Mouse (Mus musculus): Measurements from ENCODE around the gene Madd.

Madd gene

DNA sequence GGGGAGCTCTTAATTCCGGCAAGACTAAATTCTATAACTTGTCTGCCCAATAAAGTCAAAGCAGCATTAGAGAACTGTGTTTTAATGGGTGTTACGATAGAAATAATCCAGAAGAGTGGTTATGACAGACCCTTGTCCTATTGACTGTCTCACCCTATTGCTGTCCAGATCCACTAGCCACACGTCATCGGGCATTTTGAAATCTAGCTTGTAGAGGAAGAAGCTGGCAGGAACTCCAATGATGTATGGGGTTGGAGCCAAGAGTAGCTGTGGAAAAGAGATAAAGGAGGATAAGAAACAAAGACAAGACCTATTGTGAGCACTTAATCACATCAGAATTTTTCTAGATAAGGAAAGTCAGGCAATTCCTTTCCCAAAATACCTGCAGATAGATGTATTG lies 8.1 kb downstream of the Madd start:
- DNase-seq (ENCODE audit: low read depth, low spot score) = no peak

DNA sequence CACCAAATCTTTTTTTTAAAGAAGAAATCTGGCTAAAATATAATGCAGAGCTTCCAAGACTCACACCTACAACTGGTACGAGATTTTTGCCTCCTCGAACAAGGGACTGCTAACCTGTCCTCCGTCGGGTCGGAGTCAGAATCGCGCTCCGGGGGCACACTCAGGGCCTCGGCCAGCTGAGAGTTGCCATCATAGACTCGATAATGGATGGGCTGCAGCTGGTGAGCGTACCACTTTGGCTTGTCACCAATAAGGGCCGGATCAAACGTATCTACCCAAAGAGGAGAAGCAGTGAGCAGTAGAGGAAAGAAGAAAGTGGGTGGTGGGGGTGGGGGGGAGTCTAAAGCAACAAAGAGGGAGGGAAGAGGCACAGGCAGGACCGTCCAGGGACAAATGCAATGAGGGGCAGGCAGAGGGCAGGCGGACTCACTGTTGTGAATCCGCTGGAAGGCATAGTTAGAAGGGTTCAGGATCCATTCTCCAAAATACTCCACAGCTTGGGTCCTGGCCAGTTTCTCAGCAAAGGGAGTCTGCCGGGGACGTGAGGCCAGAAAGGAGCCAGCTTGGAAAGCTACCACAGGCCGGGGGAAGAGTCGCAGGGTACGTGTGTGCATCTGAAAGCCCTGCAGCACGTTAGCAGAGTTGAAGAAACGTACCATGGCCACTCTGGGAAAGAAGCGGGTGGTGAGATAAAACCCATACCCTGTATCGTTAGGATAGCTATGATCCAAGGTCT lies 13.9 kb downstream of the Madd start:
- DNase-seq (ENCODE audit: low read depth, low spot score) = no peak

DNA sequence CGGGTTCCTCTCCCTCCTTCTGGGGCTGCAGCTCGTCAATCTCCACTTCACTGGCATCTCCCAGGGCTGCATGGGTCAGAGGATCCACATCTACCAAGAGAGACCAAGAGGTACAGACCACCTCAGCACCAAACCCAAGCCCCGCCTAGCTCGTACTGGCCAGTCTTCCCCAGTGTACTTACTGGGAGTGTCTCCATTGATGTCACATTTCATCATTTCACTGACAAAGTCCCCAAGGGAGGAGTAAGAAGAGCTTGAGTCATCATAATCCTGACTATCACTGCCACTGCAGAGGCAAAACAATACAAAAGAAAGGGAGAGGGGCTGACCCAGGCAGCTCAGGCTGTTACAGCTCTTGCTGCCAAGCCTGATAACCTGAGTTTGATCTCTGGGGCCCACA lies 16.0 kb downstream of the Madd start:
- no peak for DNase-seq (ENCODE audit: low read depth, low spot score)

DNA sequence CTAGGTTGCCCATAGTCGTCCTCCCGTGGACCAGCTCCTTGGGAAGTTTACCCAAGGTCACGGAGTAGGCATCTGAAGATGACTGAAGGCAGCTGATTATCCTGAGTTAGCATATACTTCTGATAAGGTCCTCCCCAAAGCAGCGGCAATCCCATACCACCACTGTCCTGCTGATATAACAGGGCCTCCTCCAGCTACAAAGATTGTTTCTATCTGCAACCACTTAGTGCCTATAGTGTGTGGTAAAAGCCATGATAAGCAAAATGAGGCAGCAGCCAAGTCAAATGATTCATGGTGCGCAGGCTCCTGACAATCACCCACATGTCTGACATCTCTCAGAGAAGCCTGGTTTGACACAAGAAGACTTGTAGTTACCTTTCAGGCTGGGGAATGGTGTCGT lies 18.6 kb downstream of the Madd start:
- no peak for DNase-seq (ENCODE audit: low read depth, low spot score)

DNA sequence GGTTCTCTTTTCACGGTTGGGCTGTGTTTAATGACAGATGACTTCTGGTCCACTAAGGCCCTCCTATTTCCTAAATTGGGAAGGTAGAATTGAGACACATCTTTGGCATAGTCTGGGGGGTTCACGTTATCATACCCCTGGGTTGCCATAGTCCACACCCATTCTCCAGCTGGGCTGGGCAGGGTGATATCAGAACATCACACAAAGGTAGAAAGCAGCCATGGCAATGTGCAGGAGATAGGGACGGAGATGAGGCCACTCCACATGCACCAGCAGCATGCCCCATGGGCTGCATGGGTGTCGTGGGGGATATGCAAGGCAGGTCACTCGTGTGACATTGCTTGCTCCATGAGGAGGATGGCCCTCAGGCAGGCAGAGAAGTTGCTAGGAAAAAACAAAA lies 20.1 kb downstream of the Madd start:
- no peak for DNase-seq (ENCODE audit: low read depth, low spot score)

DNA sequence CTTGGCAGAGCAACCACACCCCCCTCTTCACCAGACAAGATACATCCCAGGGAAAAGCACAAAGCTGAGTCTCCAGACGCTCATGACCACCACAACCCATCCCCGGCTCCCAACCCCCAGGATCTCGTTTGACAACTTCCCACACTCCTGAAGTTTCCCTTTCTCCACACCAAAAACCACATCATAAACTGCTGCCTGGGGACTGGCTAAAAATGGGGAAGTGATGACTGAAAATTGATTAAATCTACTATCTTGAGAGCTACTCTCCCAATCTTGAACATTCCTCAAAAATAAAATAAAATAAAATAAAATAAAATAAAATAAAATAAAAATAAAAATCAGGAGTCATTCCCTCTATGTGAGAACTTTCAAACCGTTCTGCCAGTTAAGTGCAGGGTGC lies 20.7 kb downstream of the Madd start:
- no peak for DNase-seq (ENCODE audit: low read depth, low spot score)

DNA sequence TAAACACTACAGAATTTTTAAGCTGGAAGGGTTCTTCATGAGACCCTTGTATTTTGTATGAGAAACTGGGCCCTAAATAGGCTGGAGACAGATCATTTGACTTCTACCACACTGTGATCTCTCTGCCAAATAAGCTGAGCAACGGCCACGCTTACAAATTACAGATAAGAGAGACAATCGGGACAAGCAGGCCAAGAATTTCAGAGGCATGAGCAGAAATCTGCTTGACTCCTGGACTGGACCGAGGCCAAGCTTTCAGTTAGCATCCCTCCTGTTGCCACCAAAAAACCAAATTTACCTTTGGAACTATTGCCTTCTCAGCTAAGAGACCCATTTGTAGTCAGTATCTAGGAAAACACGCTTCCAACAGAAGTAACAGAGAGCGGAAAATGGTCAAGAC lies 23.0 kb downstream of the Madd start:
- no peak for DNase-seq (ENCODE audit: low read depth, low spot score)

DNA sequence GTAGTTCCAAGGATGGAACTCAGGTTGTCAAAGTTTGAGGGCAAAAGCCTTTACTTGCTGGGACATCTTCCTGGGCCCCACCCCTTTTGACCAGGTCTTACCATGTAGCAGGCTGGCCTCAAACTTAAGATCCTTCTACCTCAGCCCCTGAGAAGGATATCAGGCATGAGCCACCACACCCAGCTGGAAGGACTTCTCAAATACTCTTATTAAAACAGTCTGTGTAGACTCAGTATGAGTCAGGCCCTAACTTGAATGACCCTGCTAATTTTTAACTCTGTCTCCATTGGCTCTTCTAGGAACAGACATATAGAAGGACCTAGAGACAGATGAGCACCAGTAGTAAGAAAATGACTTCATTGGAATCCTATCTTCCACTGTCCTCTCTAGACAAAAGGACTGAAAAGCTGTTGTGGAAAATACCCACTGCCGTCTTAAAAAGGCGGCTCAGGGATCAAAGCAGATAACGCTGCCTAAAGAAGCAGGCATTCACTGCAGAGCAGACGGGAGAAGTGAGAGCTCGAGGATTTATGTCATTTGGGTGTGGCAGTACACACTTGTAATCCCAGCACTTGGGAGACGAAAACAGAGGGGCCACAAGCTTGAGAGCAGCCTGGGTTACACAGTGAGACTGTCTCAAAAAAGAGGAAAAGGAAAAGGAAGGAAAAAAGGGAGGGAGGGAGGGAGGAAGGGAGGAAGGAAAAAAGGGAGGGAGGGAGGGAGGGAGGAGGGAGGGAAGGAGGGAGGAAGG lies 26.5 kb downstream of the Madd start:
- no peak for DNase-seq (ENCODE audit: low read depth, low spot score)

DNA sequence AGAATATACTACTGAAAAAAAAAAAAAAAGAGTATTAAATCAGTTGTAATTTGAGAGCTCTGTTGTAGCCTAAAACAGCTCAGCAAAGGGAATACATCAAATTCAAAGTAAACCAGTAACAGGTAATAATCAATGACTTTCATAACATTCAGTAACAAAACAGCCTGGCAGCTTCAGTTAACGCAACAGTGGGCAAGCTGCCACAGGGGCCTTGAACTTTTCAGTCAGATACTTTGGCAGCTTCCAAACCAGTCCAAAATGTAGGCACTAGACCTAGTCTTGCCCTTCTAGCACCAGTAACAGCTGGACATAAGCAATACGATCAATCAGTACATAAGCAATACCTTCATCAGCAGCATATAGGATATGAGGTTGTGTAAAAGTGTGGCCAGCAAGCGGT lies 29.5 kb downstream of the Madd start:
- DNase-seq (ENCODE audit: low read depth, low spot score) = no peak

DNA sequence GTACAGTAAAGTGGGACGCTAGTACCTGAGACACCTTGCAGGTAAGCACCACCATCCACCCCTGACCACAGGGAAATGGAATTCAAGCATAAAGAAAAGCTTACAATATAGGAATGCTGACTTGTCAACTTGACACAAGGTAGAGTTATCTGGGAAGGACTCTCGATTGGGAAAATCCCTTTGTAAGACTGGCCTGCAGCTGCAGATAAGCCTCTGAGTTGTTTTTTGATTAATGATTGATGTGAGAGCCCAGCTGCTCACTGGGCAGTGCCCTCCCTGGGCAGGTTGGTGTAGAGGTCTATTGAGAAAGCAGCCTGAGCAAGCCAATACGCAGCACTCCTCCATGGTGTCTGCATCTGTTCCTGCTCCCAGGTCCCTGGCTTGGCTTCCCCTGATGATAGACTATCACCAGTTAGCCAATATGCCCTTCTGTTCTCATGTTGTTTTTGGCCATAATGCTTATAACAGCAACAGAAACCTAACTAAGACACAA lies 30.7 kb downstream of the Madd start:
- no peak for DNase-seq (ENCODE audit: low read depth, low spot score)

DNA sequence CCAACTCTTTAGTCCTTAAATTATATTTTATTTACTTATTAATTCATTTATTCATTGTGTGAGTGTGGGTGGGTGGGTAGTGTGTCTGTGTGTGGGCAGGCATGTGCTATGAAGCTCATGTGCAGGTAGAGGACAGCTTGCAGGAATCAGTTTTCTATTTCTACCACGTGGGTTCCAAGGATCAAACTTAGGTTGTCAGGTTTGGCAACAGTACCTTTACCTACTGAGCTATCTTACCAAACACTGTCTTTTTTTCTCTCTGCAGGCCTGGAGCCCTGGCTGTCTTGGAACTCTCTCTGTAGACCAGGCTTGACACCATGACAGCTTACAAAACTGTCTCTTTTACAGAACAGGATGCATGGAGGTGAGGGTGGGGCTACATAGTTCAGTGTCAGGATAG lies 32.3 kb downstream of the Madd start:
- DNase-seq (ENCODE audit: low read depth, low spot score) = no peak

DNA sequence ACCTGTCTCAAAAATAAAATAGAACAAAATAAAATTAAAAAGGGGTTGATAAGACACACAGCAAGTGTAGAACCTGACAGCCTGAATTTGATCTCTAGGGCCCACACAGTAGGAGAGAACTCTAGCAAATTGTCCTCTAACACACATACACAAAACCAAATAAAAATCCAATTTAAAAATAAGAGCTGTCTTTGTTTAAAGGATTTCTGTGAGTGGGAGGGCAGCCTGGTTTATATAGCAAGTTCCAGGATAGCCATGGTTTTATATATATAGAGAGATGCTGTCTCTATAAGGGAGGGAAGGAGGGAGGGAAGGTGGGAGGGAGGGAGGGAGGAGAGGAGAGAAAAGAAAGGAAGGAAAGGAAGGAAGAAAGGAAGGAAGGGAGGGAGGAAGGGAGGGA lies 35.5 kb downstream of the Madd start:
- DNase-seq (ENCODE audit: low read depth, low spot score) = no peak

DNA sequence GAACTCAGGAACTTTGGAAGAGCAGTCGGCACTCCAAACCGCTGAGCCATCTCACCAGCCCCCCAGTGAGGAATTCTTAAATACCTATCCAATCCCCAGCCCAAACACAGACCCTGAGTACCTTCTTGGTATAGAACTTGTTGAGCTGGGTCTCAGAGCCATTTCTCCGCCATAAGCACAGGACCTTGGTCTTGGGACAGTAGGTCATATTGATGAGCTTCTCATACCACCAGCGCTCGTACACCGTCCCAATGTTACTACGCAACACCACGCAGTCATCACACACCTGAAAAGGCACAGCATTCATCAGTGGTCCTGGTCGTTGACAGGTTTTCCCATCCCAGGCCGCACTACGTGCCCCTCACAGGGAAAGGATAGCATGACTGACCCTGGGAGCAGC lies 40.2 kb downstream of the Madd start:
- DNase-seq (ENCODE audit: low read depth, low spot score) = no peak

DNA sequence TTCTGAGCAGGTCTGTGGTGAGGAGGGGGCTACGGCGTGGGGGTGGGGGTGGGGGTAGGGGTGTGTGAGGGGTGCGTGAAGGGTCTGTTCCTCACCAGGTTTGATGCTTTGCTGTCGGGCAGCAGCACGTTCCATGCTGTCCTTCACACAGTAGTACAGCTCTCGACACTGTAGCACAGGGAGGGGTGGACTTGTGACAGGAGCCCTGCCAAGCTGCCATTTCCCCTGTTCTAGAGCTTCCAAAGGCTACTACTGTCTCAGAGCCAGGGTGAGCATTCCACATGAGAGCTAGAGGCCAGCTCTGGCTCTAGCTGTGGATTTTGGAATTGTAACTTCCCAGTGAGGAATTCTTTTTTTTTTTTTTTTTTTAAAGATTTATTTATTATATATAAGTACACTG lies 40.7 kb downstream of the Madd start:
- no peak for DNase-seq (ENCODE audit: low read depth, low spot score)

DNA sequence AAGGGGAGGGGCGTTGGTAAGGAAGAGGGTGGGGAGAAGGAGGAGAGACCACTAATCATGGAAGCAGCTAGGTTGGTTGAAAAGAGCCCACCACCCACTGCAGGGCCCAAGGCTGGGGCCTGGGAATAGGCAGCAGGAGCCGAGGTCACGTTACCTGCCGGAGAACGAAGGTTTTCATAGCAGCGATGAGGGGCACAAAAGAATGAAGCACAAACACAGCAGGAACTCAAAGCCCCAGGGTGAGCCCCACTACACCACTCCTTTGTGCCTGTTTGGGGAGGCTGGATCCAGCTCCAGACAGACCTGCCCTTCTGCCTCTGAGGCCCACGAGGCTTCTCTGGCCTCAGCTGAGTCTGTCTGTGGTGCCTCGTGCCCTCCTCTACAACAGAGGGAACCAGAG lies 43.9 kb downstream of the Madd start:
- DNase-seq (ENCODE audit: low read depth, low spot score) = no peak

DNA sequence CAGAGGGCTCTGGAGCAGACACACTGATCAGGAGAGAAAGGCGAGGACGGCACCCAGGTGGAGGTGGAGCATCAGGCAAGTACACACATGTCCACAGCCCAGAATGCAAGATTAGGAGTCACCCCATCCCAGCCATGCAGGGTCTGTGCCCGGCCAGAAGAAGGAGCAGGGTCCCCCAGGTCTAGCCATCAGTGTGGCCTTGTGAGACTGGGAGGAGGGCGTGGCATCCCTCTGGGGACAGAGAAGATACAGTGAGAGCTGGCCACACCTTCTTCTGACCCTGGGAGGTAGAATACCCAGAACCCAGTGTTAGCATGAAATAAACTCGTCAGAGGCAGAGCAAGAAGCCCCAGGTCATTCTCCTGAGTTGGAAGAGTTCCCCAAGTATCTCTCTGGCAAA lies 44.3 kb downstream of the Madd start:
- DNase-seq (ENCODE audit: low read depth, low spot score) = no peak

DNA sequence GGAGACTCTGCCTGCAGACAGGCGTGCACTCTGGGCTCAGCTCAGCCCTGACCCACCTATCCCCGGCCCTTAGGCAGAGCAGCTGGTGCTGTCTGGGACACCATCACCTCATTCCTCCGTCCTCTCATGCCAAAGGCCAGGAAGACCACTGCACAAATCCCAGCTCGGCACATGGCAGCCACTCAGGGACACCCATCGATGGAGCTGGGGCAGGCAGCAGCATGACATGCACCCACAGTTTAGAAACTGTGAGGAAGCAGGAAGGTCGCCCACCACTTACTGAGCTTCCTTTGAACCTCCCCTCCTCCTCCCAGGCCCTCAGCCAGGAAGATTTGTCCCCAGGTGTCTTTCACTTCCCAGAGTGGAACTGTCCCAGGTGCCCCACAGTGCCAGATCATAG lies 46.2 kb downstream of the Madd start:
- DNase-seq (ENCODE audit: low read depth, low spot score) = no peak

DNA sequence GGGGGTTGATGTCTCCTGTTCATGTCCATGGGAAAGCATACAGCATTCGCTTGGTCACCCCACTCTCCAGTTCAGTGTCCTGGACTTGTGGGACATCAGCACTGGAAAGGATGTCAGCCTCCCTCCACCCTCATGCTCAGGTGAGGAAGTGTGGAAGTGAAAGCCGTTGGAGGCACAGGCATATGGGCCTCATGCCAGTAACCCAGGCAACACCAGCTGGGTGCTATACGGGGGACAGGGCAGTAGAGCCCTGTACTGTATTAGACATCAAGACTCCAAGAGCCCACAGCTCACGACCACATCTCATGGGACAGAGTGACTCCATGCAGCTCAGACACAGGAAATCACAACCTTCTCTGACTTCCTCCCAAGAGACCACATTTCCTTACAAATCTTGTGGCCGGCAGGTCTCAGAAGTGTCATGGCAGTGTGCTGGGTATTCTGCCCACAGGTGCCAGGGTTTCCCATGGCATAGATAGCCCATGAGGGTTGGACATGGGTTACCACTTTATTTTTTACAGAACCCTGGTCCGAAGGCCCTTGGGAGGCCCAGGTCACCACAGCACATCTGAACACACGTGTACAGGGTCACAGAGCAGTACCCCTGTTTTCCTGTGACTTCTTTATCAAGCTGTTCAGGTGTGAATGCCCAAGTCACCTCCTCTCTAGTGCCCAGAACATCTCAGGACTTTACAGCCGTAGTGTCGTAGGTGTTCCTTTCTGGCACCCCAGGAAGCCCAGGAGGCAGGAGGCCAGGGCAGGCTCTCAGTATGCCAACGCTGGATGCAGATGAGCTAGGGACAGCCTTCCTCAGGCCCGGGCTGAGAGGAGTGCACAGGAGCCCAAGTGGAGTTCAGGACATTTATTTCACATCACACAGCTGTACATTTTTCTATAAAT lies 46.9 kb downstream of the Madd start:
- no peak for DNase-seq (ENCODE audit: low read depth, low spot score)

DNA sequence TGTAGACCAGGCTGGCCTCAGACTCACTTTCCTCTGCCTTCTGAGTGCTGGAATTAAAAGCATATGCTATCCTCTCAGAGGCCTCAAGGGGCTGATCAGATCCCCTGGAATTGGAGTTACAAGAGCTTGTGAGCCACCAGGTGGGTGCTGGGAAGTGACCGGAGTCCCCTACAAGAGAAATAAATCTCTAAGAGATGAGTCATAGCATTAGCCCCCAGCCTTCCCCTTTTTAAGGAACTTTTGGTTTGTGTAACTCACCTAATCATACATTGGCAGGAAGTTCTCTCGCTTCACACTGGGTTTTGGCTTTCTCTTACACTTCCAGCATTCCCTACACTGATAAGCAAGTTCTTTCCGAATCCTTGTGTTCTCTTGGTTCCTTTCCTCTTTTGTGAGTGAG lies 51.6 kb downstream of the Madd start:
- DNase-seq (ENCODE audit: low read depth, low spot score) = no peak

DNA sequence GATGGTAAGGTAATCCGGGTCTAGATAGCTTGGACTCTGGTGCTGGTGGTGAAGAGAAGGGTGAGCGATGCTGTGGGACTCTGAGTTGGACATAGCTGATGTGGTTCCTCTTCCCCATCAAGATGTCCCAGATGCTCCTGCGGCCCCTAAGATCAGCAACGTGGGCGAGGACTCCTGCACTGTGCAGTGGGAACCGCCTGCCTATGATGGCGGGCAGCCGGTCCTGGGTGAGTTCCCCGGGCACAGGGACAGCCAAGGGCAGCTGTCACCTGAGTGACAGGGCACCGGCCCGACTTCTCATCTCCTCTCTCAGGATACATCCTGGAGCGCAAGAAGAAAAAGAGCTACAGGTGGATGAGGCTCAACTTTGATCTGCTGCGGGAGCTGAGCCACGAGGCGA lies 52.4 kb downstream of the Madd start:
- DNase-seq (ENCODE audit: low read depth, low spot score) = no peak

DNA sequence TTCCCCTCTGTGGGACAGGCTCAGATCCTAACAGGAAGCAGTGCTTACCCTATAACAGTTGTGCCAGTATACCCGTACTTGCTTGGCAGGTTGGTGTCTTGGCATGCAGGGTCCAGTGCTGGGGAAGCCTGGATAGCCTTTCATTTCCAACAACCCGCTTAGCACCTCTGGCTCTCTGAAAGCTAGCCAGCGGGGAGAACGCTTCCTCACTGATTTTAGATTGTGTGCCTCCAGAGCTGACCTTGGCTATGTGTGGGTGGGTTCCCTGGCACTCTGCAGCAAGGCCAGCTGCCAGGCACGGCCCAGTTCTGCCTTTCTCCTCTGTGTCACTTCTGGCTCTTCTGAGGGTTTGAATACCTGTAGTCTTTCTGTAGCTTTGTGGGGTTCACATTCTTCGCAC lies 53.5 kb downstream of the Madd start:
- DNase-seq (ENCODE audit: low read depth, low spot score) = no peak

DNA sequence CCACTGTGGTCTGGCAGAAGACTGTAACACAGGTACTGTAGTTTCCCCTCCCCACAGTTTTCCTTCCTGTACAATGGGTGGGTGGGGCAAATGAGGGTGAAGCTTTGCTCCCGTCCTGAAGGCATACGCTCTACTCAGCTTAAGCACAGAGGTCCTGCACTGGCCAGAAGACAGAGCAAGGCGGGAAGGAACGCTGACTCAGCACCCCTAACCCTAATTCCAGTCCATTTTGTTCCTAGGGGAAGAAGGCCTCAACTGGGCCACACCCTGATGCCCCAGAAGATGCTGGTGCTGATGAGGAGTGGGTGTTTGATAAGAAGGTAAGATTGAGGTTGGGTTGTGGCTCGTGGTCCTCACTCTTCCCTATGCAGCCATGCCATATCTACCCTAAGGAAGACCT lies 54.9 kb downstream of the Madd start:
- DNase-seq (ENCODE audit: low read depth, low spot score) = no peak
